Mouse (Mus musculus) brain, embryonic 14.5 days (tissue): ENCODE results near the gene Txndc11. TPM values are rescaled to one million over a fixed set of nuclear protein-coding genes. Genes with fewer than 3 reads are reported as not detected.
A peak's percentile ranks its signal among the peaks of the same experiment; 100 is the strongest.
"Not testable (repeated sequence)": the region's sequence is repeated elsewhere in the genome, so short reads cannot be mapped to it uniquely, and the experiment has no call there.

Experiments
- DNase-seq: peaks from one replicate; pipeline ENCODE4 v3.0.0-alpha.2; 2011; ENCODE audit warnings: low read depth
- CTCF ChIP-seq: fragments of 200-500 bp; IDR thresholded peaks from 2 replicates; pipeline ENCODE4 v1.5.1; 2012; ENCODE audit warnings: inconsistent platforms, mild to moderate bottlenecking, moderate library complexity, borderline replicate concordance; ENCODE audit not compliant: insufficient read depth, insufficient read length; ENCODE audit errors: extremely low read depth
- POLR2A ChIP-seq: fragments of 200-500 bp; IDR thresholded peaks from 2 replicates; pipeline ENCODE4 v1.6.1; 2012; ENCODE audit warnings: mild to moderate bottlenecking, inconsistent platforms, borderline replicate concordance; ENCODE audit not compliant: poor library complexity, insufficient read depth, insufficient read length, severe bottlenecking; ENCODE audit errors: extremely low read depth
- polyA plus RNA-seq: library from polyadenylated mRNA; depleted of rRNA; stranded (reverse); fragments of >200 nt; gene quantifications from 2 replicates; pipeline ENCODE4 v1.2.3, GENCODE M21; 2012; rRNA removed

The Txndc11 gene
- 26.6 and 28.2 TPM in 2 replicates for polyA plus RNA-seq

GRCm38 (mm10) chr16:11134348-11135344, at the start of gene Txndc11:
Gene Txndc11 (minus strand): TSS chr16:11134650.
- TF ChIP-seq POLR2A (peak; percentile 88), CTCF (no peak)
- peak; percentile 99 for DNase-seq

DNA sequence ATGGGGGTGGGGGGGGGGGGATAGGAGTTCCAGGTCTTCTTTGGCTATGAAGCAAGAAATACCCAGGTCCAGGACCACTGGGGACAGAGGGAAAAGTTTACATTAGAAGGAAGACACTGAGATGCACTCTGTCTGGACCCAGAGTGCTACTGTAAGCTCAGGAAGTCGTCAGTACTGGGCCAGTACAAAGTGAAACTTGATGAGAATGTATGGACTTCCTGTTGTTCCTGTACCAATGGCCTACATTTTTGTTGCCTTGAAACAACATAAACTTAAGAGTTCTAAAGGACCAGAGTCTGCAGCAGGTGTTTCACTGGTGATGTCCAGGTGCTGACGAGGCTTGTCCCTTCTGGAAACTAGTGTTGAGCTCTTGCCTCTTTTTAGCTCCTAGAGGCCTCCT, 43.0 kb upstream of the Txndc11 start:
- no peak for TF ChIP-seq CTCF
- TF ChIP-seq POLR2A = no peak
- DNase-seq = no peak

- TF ChIP-seq CTCF = no peak
- TF ChIP-seq POLR2A = no peak
- DNase-seq = no peak
Measured at GRCm38 (mm10) chr16:11176884-11177244, 42.4 kb upstream of the Txndc11 start.

GRCm38 (mm10) chr16:11176208-11176883, 41.9 kb upstream of the Txndc11 start, which contains the start of gene Zc3h7a:
Gene Zc3h7a (minus strand): TSS chr16:11176393.
- TF ChIP-seq POLR2A (peak; percentile 84), CTCF (peak; percentile 82)
- DNase-seq = peak; percentile 94

GRCm38 (mm10) chr16:11175489-11176207, 41.2 kb upstream of the Txndc11 start:
- no peak for TF ChIP-seq POLR2A
- no peak for TF ChIP-seq CTCF
- peak; percentile 59 for DNase-seq

DNA sequence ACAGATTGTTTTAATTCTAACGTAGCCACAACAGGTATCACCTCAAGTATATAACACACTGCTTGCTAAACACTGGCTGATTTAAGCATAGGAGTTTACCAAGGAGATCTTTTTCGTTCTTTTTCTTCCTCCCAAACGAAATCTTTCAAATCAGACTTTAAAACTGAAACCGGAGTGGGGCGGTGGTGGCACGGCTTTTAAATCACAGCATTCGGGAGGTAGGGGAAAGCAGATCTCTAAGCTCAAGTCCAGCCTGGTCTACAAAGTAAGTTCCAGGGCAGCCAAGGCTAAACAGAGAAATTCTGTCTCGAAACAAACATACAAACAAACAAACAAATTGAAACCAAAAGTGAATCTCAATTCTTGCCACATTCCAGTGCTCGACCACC, 40.6 kb upstream of the Txndc11 start:
- TF ChIP-seq CTCF = no peak
- no peak for TF ChIP-seq POLR2A
- no peak for DNase-seq

- TF ChIP-seq POLR2A = no peak
- TF ChIP-seq CTCF = peak; percentile 17; the same call in 1 of the 2 replicates
- DNase-seq = peak; percentile 85
Measured at GRCm38 (mm10) chr16:11174671-11175081, 40.2 kb upstream of the Txndc11 start.

DNA sequence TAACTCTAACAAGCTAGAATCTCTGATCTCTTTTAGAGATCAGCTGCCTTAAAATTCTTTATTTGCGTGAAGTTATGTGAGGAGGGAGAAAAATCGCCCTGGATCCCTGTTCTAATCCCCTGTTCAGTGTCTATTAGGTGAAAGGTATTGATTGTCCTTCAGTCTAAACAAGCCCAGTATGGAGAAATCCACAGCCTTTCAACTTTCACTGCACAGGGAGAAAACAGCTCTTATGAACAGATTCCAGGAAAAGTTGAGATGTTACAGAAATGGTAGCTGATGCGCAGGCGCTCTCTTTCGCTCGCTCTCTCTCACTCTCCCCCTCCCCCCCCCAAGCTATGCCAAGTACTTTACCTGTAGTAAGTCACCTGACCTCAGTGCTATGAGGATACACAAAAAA, 37.2 kb upstream of the Txndc11 start:
- DNase-seq = no peak
- no peak for TF ChIP-seq CTCF
- TF ChIP-seq POLR2A = no peak

DNA sequence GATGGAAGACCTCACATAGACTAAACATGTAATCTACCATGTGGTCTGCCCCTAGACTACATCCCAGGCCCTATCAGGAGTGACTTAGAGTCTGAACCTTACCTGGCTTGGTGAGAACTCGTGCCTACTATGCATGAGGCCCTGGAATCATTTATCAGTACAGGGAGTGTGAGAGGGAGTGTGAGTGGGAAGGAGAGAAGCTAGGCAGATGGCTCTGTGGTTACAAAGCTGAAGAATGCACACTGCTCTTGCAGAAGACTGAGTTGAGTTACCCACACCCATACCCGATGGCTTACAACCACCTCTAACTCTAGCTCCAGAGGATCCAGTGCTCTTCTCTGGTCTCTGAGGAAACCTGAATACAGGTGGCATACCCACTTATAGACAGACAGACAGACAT, 32.0 kb upstream of the Txndc11 start:
- TF ChIP-seq POLR2A = no peak
- TF ChIP-seq CTCF = no peak
- DNase-seq = no peak

GRCm38 (mm10) chr16:11164695-11165255, 30.3 kb upstream of the Txndc11 start:
- TF ChIP-seq POLR2A = no peak
- TF ChIP-seq CTCF = no peak

GRCm38 (mm10) chr16:11157721-11158120, 23.3 kb upstream of the Txndc11 start:
- not testable (repeated sequence) for DNase-seq

More at GRCm38 (mm10) chr16:11164695-11165255, 30.3 kb upstream of the Txndc11 start:
- DNase-seq = no peak

- TF ChIP-seq POLR2A (no peak), CTCF (no peak)
- DNase-seq = no peak
Measured at GRCm38 (mm10) chr16:11154500-11154899, 20.1 kb upstream of the Txndc11 start.

DNA sequence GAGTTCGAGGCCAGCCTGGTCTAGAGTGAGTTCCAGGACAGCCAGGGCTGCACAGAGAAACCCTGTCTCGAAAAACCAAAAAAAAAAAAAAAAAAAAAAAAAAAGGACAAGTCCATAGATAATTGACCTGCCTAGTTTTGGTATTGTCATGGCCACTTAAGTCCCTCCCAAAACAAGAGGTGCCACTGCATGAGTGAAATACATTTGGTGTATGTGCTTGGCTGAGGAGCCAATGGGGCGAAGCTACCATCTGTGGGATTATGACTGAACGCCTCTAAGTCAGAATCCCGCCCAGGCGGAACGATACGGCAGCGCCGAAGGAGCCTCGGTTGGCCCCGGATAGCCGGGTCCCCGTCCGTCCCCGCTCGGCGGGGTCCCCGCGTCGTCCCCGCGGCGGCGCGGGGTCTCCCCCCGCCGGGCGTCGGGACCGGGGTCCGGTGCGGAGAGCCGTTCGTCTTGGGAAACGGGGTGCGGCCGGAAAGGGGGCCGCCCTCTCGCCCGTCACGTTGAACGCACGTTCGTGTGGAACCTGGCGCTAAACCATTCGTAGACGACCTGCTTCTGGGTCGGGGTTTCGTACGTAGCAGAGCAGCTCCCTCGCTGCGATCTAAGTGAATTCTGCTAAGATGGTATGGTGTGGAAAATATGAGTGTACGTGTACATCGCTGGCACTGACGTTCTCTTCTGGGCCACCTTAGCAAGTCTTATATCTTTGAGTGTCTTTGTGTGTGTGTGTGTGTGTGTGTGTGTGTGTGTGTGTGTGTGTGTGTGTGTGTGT, 9.4 kb upstream of the Txndc11 start:
- DNase-seq = not testable (repeated sequence)
